Mouse (Mus musculus) forebrain, embryonic 13.5 days (tissue): Measurements from ENCODE around the gene Asb4. TPM values are rescaled to one million over a fixed set of nuclear protein-coding genes. Genes with fewer than 3 reads are reported as not detected.

ENCODE experiments used
- ATAC-seq: fragments of 200-750 bp; cut with Nextera tagmentation; 2 replicates; pipeline ENCODE4 v1.8.0; 2017
- H3K27ac ChIP-seq: fragments of 300-500 bp; sonication (generic); 2 replicates; pipeline ENCODE4 v1.5.1; 2015; ENCODE audit warnings: inconsistent platforms, mild to moderate bottlenecking, moderate library complexity
- H3K27me3 ChIP-seq: fragments of 300-500 bp; sonication (generic); 2 replicates; pipeline ENCODE4 v1.6.1; 2015; ENCODE audit warnings: mild to moderate bottlenecking, inconsistent platforms
- H3K36me3 ChIP-seq: fragments of 300-500 bp; sonication (generic); 2 replicates; pipeline ENCODE4 v1.6.1; 2015; ENCODE audit warnings: mild to moderate bottlenecking, inconsistent platforms; ENCODE audit not compliant: poor library complexity, severe bottlenecking
- H3K4me1 ChIP-seq: fragments of 300-500 bp; sonication (generic); 2 replicates; pipeline ENCODE4 v1.6.1; 2015; ENCODE audit warnings: inconsistent platforms
- H3K4me2 ChIP-seq: fragments of 300-500 bp; sonication (generic); 2 replicates; pipeline ENCODE4 v1.6.1; 2015; ENCODE audit warnings: inconsistent platforms, mild to moderate bottlenecking, moderate library complexity
- H3K4me3 ChIP-seq: fragments of 300-500 bp; sonication (generic); 2 replicates; pipeline ENCODE4 v1.5.1; 2015; ENCODE audit warnings: mild to moderate bottlenecking, inconsistent platforms
- H3K9ac ChIP-seq: fragments of 300-500 bp; sonication (generic); 2 replicates; pipeline ENCODE4 v1.6.1; 2015; ENCODE audit warnings: mild to moderate bottlenecking, inconsistent platforms
- H3K9me3 ChIP-seq: fragments of 300-500 bp; sonication (generic); replicated peaks from 2 replicates; pipeline ENCODE4 v1.6.1; 2016; ENCODE audit warnings: inconsistent platforms
- WGBS: fragments of 180-500 bp; shearing (Covaris S2); methylation state at CpG from one replicate; pipeline ENCODE4 v1.1.7; 2015; 5-methylcytosine and 5-hydroxymethylcytosine counted together
- polyA plus RNA-seq: library from polyadenylated mRNA; unstranded; fragments of >200 nt; fragmentation: Nextera tagmentation; extraction: Ambion mirVana; gene quantifications from 2 replicates; pipeline ENCODE4 v1.2.1, GENCODE M21; 2015

Gene Asb4
- polyA plus RNA-seq, 1 experiment from 2014 or later: 25.1 TPM

DNA sequence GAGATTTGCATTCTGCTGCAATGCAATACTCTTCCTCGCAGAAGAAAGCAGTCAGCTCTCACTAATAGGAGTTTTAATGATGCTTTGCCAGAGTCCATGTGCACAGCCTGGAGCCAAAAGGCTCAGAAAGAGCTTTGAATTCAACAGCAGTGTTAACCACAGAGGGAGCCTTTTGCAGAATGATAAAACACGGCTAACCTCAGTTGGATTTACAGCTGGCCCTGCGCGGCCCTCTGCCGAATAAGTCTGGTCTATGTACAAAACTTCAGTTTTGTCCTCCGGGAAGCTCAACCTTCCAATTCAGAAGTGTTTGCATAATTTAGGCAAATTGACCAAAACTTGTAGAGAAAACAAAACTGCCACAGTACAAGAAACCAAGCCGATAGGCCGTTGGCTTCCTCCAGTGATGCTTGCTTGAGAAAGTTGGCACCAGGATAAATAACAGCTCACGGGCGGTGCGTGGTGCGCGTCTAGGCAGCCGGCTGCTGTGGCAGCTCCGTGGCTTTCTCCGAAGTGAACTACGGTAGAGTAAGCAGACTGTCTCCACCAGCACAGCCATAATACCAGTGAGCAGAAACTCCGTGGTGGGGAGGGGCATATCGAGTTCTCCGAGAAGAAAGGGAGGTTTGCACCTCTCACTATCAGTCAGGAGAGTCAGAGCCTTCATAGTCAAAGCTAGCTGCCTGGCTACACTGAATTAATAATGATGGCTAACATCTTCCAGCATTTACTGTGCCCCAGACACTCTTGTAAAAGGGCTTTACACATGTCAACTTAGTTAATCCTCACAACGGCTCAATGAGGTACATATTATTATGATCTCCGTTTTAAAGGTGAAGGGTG lies 3.2 kb upstream of the Asb4 start:
- Histone ChIP-seq H3K4me3 (peak overlapping the region; percentile 22), H3K9ac (peak overlapping the region; percentile 41), H3K4me1 (peaks cover 49% of the 10 kb centered on the region), H3K27me3 (no peaks in the 10 kb centered on the region), H3K9me3 (no peaks in the 10 kb centered on the region), H3K36me3 (no peaks in the 10 kb centered on the region), H3K27ac (peak overlapping the region; percentile 95), H3K4me2 (peak overlapping the region; percentile 56)
- ATAC-seq: peak; percentile 71
- 1% methylated on average over 22 of the region's 22 CpGs for WGBS

DNA sequence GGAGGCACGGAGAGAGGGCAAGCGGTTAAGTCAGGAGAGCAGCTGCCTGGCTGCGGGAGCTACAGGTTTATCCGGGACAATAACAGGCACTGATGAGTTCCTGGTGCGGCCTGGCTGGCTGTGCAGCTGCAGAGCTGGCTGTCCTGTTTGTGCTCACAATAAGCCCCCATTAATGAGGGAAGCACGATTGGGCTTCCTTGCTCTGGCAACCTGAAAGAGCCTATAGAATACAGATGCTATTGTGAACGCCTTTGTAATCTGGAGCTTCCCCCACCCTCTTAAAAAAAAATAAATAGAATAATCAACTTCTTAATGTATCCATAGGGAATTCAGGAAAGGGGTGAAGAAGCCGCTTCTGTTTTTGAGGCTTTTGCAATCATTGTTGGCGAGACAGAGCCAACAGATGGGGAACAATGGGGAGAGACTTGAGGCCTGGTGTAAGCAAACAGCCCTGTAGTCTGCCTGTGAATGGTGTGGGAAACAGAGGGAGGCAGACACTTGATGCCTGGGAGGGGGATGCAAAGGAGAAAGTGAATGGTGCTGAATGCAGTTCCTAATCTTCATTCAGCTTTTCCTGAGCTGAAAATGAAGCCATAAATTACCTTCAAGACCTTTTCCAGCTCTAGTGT lies 2.4 kb upstream of the Asb4 start:
- 2% methylated on average over 9 of the region's 9 CpGs for WGBS
- Histone ChIP-seq H3K4me1 (peaks cover 49% of the 10 kb centered on the region), H3K36me3 (no peaks in the 10 kb centered on the region), H3K4me3 (peak overlapping the region; percentile 22), H3K9ac (peak overlapping the region; percentile 41; the same call in 1 of the 2 replicates), H3K4me2 (peak overlapping the region; percentile 56), H3K27me3 (no peaks in the 10 kb centered on the region), H3K27ac (peak overlapping the region; percentile 95), H3K9me3 (no peaks in the 10 kb centered on the region)
- ATAC-seq: peak; percentile 63

DNA sequence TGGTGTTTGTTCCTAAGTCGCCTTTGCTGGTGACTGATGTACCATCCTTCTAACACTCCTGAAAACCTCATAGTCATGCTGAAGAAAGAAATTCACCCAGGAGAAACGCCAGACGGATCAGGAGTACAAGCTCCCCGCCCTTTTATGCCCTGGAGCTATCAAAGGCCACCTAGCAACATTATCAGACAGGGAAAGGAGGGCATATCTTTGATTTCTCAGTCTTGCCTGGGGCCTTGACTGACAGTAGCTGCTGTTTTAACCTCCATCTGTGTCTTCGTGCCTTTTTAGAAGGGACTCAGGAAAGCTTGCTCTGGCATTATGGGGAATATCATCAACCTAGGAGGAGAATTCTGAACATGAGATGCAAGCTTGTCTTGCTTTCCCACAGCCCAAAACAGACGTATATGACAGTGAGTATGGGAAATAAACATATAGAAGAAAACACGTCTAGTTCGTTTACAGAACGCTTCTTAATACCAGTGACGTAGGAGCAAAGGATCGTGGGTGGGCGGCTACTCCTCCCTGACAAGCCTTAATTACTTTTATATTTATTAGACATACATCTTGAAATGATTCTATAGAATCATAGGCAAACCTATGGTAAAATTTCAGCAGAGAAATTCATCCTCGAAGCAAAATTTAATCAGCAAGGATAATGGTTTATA lies 1.1 kb upstream of the Asb4 start:
- Histone ChIP-seq H3K27ac (peak overlapping the region; percentile 95), H3K27me3 (no peaks in the 10 kb centered on the region), H3K4me3 (no peak overlapping the region), H3K9ac (0 out of 2 replicates have a peak overlapping the region, but pooled peaks have one; percentile 1), H3K36me3 (no peaks in the 10 kb centered on the region), H3K9me3 (no peaks in the 10 kb centered on the region), H3K4me2 (no peak overlapping the region; the same call in 1 of the 2 replicates), H3K4me1 (peaks cover 49% of the 10 kb centered on the region)
- 21% methylated on average over 13 of the region's 13 CpGs for WGBS
- no peak for ATAC-seq

DNA sequence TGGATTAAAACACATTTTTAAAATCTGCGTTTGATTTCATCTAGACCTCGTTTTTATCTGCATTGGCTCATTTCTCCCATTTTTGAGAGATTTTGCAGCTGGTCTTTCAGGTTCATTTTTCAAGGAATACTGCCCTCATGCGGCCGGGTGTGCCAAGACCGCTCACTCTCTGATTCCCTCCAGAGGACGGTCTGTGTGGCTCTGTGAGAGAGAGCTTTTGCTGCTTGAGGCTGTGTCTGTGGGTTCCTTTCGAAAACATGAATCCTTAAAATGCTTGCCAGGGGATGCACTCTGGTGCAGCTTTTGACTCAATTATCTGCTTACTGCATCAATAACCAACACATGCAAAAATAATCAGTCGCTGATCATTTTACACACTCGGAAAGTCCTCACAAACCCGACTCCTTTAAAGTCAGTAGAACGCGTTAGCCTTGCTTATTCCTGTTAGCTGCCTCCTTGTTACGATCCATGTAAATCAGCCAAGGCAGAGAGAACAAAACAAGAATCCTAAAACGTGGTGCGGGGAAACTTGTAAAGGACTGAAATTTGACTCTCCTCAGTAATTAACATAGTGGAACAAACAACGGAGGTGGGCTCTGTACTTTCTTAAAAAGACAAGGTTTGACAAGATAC lies 487 bp upstream of the Asb4 start:
- Histone ChIP-seq H3K36me3 (no peaks in the 10 kb centered on the region), H3K27me3 (peaks cover under 1% of the 10 kb centered on the region; the same call in 1 of the 2 replicates), H3K9me3 (no peaks in the 10 kb centered on the region), H3K9ac (peak overlapping the region; percentile 62), H3K4me3 (peak overlapping the region; percentile 30), H3K4me2 (peak overlapping the region; percentile 58), H3K4me1 (peaks cover 49% of the 10 kb centered on the region), H3K27ac (peak overlapping the region; percentile 86)
- under 1% methylated on average over 16 of the region's 16 CpGs for whole genome bisulfite sequencing
- peak; percentile 62 for ATAC-seq

DNA sequence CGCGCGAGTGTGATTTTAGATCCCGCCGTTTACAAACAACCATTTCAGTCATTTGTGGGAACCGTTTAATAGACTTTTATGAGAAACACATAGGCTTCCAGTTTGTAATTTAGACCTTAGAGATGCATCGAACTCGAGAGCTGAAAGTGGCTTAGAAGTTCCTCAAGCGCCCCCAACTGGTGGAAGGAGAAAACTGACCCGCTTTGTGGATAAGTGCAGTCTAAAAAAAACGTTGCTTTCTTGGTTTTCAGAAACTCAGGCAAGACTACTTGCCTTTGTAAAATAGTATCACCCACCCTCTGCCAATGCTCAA lies 948 bp downstream of the Asb4 start:
- peak overlapping the region; percentile 86 for H3K27ac ChIP-seq
- no peaks in the 10 kb centered on the region for H3K9me3 ChIP-seq
- under 1% methylated on average over 11 of the region's 11 CpGs for WGBS
- peak overlapping the region; percentile 58 for H3K4me2 ChIP-seq
- no peaks in the 10 kb centered on the region for H3K36me3 ChIP-seq
- H3K9ac ChIP-seq: peak overlapping the region; percentile 62; the same call in 1 of the 2 replicates
- H3K4me1 ChIP-seq: peaks cover 47% of the 10 kb centered on the region
- H3K4me3 ChIP-seq: peak overlapping the region; percentile 30
- no peak for ATAC-seq
- peaks cover 5% of the 10 kb centered on the region for H3K27me3 ChIP-seq

DNA sequence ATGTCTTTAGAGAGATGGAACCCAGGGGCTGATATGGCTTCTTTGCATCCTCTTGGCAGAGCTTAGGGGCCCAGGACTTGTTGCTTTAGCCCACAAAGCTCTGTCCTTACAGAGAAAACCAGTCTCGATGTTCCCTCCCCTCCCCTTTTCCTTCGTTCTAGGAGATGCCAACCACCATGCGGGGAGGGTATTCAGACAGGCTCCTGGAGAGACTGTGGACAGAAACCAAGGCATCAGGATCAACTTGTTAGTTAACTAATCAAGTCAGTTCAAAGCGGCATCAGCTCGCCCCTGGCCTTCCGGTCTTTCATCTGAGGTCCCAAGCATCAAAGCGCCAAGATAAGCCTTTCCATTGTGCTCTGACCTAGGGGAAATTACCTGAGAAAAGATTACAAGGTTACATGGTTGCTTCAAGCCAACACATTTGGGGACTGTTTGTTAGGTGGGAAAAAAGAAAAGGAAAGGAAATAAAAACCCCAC lies 2.0 kb downstream of the Asb4 start:
- Histone ChIP-seq H3K27ac (no peak overlapping the region), H3K36me3 (no peaks in the 10 kb centered on the region), H3K4me2 (no peak overlapping the region), H3K4me1 (peaks cover 43% of the 10 kb centered on the region), H3K4me3 (no peak overlapping the region), H3K9me3 (no peaks in the 10 kb centered on the region), H3K27me3 (peaks cover 5% of the 10 kb centered on the region), H3K9ac (no peak overlapping the region)
- ATAC-seq: no peak
- WGBS: 17% methylated on average over 7 of the region's 7 CpGs

DNA sequence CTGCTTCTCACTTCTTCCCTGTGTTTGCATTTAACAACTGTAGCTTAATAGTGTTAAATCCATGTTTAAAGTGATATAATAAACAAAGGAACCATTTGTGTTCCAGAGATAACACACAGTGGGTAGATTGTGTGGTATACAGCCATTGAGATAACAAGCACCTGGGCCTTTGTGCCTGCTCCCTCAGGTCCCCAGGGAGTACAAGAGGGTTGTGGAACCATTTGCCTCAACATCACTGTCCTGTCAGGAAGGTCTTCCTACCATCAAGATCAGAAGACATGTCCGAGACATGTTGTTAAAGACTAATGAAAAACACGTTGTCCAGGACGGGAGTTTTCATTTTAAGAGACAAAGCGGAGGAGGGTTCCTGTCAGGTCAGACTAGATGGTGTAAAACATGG lies 3.3 kb downstream of the Asb4 start:
- Histone ChIP-seq H3K27me3 (peaks cover 5% of the 10 kb centered on the region), H3K27ac (no peak overlapping the region)
- WGBS: 89% methylated on average over 4 of the region's 4 CpGs

DNA sequence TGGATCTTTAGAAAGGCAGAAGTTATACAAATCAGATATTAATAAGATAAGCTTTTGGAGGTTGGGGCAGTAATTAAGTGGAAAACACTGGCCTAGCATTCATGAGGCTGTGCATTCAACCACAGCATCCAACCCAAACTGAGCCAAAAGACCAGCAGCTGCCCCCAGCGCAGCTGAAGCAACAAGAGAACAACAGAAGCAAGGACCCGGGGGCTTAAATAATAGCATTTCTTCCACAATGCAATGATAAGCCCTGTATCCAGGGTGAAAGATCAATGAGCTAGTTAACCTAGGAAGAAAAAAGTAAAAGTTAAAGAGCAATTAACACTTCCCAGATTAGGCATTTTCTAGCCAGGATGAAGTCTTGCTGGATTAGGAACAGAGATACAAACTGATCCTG lies 4.2 kb downstream of the Asb4 start:
- no peak overlapping the region for H3K4me2 ChIP-seq
- no peaks in the 10 kb centered on the region for H3K9me3 ChIP-seq
- H3K4me1 ChIP-seq: peaks cover 33% of the 10 kb centered on the region
- no peak overlapping the region for H3K4me3 ChIP-seq
- no peak for ATAC-seq
- H3K36me3 ChIP-seq: no peaks in the 10 kb centered on the region
- 3% methylated on average over 2 of the region's 2 CpGs for WGBS
- peaks cover 5% of the 10 kb centered on the region for H3K27me3 ChIP-seq
- H3K27ac ChIP-seq: no peak overlapping the region
- H3K9ac ChIP-seq: no peak overlapping the region

More for the DNA sequence above, 3.3 kb downstream of the Asb4 start:
- no peak for ATAC-seq
- Histone ChIP-seq H3K36me3 (no peaks in the 10 kb centered on the region), H3K9me3 (no peaks in the 10 kb centered on the region), H3K9ac (no peak overlapping the region), H3K4me3 (no peak overlapping the region), H3K4me1 (peaks cover 40% of the 10 kb centered on the region), H3K4me2 (no peak overlapping the region)

DNA sequence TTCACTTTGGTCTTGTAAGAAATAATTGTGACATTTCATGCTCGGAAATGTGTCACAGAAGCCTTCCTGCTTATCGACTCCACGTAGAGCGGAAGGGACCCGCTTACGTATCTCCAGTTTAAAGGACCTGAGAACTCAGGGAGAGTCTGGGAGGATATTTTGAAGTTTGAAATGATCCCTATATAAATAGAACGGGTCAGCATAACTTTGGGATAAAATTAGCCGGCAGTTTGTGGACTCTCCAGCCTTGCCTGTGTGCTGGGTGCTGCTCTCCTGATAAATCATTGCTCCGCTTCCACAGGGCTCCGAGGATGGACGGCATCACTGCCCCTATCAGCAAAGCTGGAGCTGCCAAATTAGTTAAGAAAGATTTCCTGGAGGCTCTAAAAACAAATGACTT lies 7.1 kb downstream of the Asb4 start:
- H3K9me3 ChIP-seq: no peaks in the 10 kb centered on the region
- ATAC-seq: peak; percentile 42; the same call in 1 of the 2 replicates
- no peaks in the 10 kb centered on the region for H3K36me3 ChIP-seq
- peak overlapping the region; percentile 58 for H3K4me2 ChIP-seq
- H3K27me3 ChIP-seq: peaks cover 5% of the 10 kb centered on the region
- H3K4me3 ChIP-seq: peak overlapping the region; percentile 30
- no peak overlapping the region for H3K27ac ChIP-seq
- H3K9ac ChIP-seq: peak overlapping the region; percentile 55; the same call in 1 of the 2 replicates
- peaks cover 35% of the 10 kb centered on the region for H3K4me1 ChIP-seq
- WGBS: 6% methylated on average over 11 of the region's 11 CpGs

DNA sequence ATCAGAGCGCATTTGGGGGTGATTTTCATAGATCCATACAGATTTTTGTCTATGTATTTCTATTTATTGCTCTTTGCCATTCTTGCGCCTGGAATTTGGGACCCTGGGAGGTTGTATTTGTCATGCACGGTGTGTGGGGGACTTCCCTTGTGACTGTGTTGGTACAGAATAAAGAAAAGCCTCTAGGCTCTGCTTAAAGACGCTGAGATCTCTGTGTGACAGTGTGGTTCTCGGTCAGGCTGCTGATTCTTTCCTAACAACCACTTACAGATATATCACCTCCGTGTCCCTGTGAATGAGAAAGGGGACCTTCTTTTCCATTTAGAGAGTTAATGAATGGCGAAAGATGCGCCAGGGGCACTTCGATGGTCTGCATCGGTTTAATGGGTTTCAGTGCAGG lies 7.8 kb downstream of the Asb4 start:
- no peak overlapping the region for H3K27ac ChIP-seq
- no peaks in the 10 kb centered on the region for H3K36me3 ChIP-seq
- H3K4me3 ChIP-seq: peak overlapping the region; percentile 30
- H3K4me2 ChIP-seq: peak overlapping the region; percentile 58
- H3K27me3 ChIP-seq: peaks cover 5% of the 10 kb centered on the region
- no peaks in the 10 kb centered on the region for H3K9me3 ChIP-seq
- 12% methylated on average over 10 of the region's 10 CpGs for WGBS
- H3K9ac ChIP-seq: peak overlapping the region; percentile 50
- no peak for ATAC-seq
- H3K4me1 ChIP-seq: peaks cover 35% of the 10 kb centered on the region

DNA sequence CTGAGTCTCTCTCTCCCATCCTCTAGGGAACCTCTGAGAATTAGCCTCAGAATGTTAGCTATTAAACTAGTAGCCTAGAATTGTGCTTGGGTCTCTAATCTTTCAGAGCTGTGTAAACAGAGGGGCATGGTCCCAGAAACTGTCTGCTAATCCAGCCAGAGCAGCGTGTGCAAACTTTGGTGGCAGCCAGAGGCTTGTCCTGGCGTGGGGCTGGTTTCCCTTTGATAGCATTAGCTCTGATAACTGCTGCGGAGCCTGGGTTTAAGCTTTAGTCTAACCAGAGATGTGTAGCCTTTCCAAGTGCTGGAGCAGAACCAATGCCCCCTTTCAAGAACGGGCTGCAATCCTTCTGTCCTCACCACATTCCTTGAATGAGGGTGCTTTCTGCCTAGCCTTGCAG lies 11.8 kb downstream of the Asb4 start:
- 11% methylated on average over 4 of the region's 4 CpGs for WGBS
- ATAC-seq: no peak

More for the DNA sequence above, 11.8 kb downstream of the Asb4 start:
- H3K27me3 ChIP-seq: no peaks in the 10 kb centered on the region; the same call in 1 of the 2 replicates
- H3K4me1 ChIP-seq: peaks cover 30% of the 10 kb centered on the region
- no peak overlapping the region for H3K4me2 ChIP-seq
- no peak overlapping the region for H3K9ac ChIP-seq
- H3K4me3 ChIP-seq: no peak overlapping the region
- H3K27ac ChIP-seq: no peak overlapping the region
- no peaks in the 10 kb centered on the region for H3K9me3 ChIP-seq
- no peaks in the 10 kb centered on the region for H3K36me3 ChIP-seq
